Mouse (Mus musculus) kidney, adult 2 months (tissue): ENCODE results near the gene Gm20532.

Experiments used
- CTCF ChIP-seq: fragments of 200-500 bp; conservative IDR thresholded peaks from 2 replicates; pipeline ENCODE4 v1.5.1; 2011; ENCODE audit warnings: low read depth, mild to moderate bottlenecking, control low read depth, low read length, moderate library complexity, mixed read lengths; ENCODE audit not compliant: insufficient read depth, insufficient read length
- POLR2A ChIP-seq: fragments of 200-500 bp; IDR thresholded peaks from one replicate; pipeline ENCODE4 v1.6.1; 2011; ENCODE audit warnings: low read depth, low read length, control low read depth

GRCm38 (mm10) chr2:26617928-26618327 lies 31.5 kb downstream of the Gm20532 start:
- TF ChIP-seq POLR2A, result no peak
- TF ChIP-seq CTCF, result no peak
